Mouse (Mus musculus) heart, adult 8-10 months (tissue): ENCODE results near the gene Paics. TPM values are rescaled to one million over a fixed set of nuclear protein-coding genes. Genes with fewer than 3 reads are reported as not detected.

Experiments used
- DNase-seq: peaks from one replicate; pipeline ENCODE4 v3.0.0; 2022; ENCODE audit warnings: low spot score
- total RNA-seq, 4 experiments: library from RNA; stranded (reverse); gene quantifications; 2 replicates each; pipeline ENCODE4 v1.2.4; 2022

Paics gene
- total RNA-seq, 4 experiments from 2014 or later = 149 to 170 (median 159) TPM

- DNase-seq = no peak
Measured at GRCm38 (mm10) chr5:77010352-77010751, 59.2 kb downstream of the Paics start.

GRCm38 (mm10) chr5:77011082-77011481 is 60.0 kb downstream of the Paics start:
- DNase-seq = no peak

GRCm38 (mm10) chr5:77013171-77013570 is 62.1 kb downstream of the Paics start:
- no peak for DNase-seq

GRCm38 (mm10) chr5:77015544-77016482 is 64.7 kb downstream of the Paics start, which contains the start of gene Thegl:
Gene Thegl, plus strand, starts transcription at chr5:77016023.
- peak; percentile 59 for DNase-seq

Other genes with a start within 250 kb of the Paics start
- 10 to 100 TPM; 12.5 to 23.2 (median 17.8) TPM for gene Aasdh, start 45.8 kb upstream of the Paics start, total RNA-seq
- 10 to 100 TPM; 12.7 to 20.9 (median 17.6) TPM for gene Ppat, start 271 bp downstream of the Paics start, total RNA-seq
- 10 to 100 TPM; 45.0 to 54.1 (median 49.1) TPM for gene Srp72, start 23.4 kb downstream of the Paics start, total RNA-seq
- not detected for gene Arl9, start 52.7 kb downstream of the Paics start, total RNA-seq
- not detected for gene Thegl, start 64.7 kb downstream of the Paics start, total RNA-seq
- gene Hopx, start 163.8 kb downstream of the Paics start, total RNA-seq = 100 to 1,000 TPM; 354 to 475 (median 429) TPM